Mouse (Mus musculus): ENCODE data around the gene 2310011J03Rik.

2310011J03Rik gene

DNA sequence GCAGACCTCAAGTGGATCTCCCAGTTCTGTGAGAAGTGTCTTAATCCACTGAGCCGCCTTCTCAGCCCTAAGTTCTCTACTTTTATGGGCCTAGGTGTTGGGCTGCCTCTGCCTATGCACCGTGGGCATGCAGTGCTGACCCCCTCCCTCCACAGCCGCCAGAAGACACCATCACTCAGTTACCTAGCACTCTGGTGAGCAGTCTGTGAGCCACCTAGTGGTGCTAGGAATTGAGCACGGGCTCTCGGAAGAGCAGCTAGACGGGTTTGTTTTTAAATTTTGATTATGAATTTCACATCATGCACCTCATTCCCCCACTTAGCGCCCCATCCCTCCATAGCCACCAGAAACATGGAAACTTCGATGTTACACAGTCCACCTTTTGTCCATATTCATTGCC, 31.7 kb downstream of the 2310011J03Rik start:
- peak; percentile 7 for DNase-seq

DNA sequence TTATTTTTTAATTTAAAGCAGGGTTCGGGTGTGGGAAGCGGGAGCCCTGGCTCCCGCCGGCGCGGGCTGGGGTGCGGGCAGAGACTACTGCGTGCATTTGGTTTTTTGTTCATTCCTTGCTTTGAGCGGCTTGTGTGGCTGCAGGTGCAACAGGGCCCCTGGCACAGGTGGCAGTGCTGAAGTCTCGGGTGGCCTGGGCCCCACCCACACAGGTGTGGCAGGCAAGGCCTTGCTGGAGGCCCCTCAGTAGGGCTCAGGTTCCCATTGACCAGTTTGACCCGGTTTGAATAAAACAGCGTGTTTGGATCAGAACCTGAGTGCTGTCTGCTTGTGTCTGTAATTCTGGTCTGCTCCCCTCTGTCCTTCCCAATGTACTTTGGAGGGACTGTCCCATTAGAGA, 32.2 kb downstream of the 2310011J03Rik start:
- peak; percentile 5 for DNase-seq

DNA sequence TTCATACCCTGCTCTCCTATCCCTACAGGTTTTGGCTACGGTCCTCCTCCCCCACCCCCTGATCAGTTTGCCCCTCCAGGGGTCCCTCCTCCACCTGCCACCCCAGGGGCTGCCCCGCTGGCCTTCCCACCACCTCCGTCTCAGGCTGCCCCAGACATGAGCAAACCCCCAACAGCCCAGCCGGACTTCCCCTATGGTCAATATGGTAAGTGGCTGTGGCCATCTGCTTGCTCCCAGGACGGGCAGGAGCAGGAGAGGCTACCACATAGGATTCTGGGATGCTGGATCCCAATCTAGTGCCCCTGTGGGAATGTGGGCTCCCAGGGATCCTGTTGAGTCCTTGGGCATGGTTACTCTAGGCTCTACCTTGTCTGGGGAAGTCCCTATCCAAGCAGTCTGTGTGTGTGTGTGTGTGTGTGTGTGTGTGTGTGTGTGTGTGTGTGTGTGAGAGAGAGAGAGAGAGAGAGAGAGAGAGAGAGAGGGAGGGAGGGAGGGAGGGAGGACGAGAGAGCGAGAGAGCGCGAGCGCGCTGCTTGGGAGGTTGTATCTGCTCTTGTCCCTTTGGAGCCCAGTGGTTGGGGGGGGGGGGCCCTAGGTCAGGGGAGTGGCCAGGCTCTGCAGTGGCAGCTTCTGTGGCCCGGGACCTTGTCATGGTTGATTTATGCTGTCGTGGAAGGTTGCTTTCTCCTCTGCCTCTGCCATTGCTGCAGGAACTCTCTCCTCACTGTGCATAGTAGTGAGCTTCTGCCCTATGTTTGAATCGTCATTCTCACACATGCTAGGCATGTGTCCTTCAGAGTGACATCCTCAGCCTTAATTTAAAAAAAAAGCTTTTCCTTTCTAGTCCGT, 34.9 kb downstream of the 2310011J03Rik start:
- no peak for DNase-seq

DNA sequence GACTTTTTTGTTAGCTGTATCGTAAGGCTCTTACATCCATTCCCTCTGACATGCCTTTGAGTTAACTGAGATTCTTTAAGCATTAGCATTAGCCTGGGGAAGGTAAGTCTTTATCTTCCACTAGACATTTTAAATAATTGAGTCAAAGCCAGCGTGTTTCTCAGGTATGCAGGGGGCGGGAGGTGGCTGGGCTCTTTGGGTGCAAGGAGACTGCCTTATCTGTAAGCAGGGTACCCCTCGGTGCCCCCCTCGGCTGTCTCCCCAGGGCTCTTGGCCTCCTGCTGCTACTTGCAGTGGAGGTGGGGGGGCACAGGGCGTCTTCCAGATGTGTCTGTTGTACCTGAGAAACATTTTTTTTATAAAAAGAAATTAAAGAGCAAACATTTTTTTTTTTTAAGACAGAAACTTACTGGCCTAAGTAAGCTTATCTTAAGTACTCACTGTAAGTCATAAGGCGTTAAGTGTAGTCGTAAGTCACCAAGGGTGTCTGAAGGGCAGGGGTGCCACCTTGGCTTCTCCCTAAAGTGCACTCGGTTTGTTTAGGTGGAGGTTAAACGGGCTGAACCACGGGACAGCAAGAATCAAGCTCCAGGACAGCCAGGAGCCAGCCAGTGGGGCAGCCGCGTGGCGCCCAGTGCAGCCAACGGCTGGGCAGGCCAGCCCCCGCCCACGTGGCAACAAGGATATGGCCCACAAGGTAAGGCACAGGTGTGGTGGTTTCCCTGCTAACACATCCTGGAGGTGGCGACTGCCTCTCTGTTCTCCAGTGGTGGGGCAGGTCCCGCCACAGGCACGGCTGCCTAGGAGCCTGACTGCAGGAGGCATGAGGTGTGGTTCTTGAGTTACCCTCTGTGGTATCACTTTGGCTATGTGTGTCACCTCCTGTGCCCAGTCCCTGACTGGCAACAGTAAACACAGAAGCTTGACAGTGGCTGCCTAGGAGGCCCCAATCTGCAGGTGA, 37.6 kb downstream of the 2310011J03Rik start:
- no peak for DNase-seq

DNA sequence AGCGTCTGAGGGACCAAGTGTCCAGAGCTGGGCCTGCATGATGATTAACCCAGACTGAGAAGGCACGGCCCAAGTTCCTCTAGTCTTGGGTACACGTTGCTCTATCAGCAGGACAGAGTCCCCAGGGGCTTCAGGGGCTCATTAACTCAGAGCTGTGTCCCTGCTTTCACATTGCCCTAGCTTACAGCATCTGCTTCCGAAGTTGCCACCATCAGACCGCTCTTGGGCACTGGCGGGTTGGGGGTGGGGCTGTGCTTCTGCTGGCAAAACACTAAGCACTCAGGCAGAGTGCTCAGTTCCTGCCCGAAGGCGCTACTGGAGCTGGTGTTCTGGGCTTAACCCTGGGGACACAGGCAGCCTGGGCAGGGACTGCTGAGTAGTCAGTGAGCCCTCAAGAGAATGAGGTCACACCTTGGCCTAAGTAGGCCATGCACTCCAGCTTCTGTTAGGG, 38.4 kb downstream of the 2310011J03Rik start:
- DNase-seq: peak; percentile 40

DNA sequence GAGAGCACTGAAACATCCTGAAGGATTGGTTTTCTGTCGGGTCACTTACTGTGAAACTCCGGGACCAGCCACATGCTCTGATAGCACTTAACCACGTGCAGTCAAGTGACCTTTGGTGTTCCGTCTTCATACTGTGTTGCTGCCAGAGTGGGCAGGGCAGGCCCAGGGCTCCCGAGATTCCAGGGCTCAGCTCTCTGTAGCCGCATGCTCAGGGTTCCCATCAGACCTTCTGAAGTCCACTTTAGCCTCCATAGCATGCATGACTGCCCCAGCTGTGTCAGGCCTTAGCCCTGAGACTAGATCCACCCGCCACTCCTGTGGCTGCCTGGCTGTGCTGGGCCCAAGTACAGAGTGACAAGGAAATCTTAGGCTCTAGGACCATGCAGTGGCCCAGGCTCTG, 39.0 kb downstream of the 2310011J03Rik start:
- DNase-seq: no peak

DNA sequence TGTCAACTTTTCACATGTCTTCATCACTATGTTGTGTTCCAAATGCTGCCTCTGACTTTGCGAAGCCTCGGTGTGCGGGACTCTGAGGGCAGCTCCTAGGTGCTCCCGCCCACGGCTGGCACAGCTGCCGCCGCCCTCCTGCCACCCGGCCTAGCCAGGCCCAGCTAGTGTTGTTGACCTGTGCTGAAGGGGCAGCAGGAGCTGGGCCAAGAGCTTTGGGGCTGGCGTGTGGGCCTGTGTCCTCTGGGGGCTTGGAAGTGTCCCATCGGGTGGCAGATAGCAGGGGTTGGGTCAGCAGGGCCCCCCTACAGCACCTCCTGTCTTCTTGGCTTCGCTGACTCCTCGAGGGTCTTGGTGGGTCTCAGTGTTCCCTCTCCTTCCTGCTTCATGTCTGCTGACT, 41.1 kb downstream of the 2310011J03Rik start:
- DNase-seq: no peak

DNA sequence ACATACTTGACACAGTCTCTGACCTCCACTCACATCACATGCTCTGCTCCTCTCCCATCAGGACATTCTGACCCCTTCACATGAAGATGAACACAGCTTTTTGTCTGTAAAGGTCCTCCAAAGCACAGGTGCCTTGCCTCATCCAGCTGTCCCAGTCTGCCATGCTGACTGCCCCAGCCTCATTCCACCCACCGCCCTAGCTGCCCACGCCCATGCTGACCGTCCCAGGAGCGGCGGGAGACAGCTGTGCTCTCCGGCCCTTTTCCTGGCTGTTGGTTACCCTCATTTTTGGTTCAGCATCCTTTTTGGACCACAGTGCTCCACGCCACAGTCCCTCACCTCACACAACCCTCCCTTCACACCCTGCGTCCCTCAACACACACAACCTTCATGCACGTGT, 41.9 kb downstream of the 2310011J03Rik start:
- DNase-seq: no peak

DNA sequence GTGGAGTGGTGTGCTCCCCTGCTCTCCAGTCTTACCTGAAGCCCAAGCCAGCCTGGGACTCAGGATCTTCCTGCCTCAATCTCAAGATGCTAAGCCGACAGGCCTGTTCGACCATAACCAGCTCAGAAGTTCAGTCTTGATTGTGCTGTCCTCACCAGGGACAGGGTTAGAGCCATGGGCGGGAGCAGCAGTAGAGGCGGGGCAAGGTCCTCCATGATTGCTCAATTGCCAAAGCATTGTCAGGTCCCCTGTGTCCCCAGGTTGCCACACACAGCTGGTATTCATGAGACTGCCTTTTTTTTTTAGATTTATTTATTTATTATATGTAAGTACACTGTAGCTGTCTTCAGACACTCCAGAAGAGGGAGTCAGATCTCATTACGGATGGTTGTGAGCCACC, 44.1 kb downstream of the 2310011J03Rik start:
- no peak for DNase-seq

DNA sequence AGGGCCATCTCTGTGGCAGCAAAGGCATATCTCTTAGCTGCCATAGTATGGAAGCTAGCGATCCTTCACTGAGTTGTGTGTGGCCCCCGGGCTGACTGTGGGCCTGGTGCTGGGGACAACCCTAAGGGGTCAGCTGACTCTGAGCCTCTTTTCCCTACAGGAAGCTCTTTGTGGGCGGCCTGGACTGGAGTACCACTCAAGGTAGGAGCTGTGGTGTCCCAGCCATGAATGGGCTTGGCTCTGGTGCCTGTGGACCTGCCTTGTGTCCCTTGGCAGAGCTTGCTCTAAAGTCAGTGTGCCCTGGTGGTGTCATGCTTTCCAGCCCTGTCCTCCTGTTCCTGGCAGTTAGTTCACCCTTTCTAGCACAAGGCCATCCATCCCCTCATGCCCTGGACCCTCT, 46.5 kb downstream of the 2310011J03Rik start:
- no peak for DNase-seq

DNA sequence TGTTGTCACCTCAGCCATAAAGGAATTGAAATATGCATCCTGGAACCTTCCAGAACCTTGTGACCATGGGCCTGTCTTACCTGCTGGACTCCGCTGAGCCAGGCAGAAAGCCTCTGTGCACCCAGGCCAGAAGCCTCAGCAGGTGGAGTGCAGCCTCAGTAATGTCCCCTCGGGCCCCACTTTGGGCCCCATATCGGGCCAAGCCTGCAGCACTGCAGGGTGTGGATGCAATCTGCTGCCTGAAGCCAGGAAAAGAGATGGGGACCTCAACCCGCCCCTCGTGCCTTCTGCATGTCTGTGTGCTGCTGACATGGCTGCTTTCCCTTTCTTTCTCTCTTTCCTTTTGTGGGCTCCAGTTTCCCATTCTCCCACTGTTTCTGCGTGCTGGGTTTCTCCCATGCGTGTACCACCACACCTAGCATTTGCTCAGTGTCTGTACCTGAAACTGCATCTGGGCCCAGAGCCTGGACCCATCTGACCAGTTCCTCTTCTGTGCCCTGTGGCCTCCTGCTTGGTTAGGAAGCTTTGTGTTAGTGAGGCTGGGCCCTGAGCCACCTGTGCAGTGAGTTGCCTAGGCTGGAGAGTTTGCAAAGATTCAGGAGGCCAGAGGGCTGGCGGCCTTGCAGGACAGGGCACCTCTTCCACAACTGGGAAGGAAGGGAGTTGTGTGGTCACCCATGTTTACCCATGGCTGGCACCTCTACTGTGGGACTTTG, 48.3 kb downstream of the 2310011J03Rik start:
- no peak for DNase-seq

DNA sequence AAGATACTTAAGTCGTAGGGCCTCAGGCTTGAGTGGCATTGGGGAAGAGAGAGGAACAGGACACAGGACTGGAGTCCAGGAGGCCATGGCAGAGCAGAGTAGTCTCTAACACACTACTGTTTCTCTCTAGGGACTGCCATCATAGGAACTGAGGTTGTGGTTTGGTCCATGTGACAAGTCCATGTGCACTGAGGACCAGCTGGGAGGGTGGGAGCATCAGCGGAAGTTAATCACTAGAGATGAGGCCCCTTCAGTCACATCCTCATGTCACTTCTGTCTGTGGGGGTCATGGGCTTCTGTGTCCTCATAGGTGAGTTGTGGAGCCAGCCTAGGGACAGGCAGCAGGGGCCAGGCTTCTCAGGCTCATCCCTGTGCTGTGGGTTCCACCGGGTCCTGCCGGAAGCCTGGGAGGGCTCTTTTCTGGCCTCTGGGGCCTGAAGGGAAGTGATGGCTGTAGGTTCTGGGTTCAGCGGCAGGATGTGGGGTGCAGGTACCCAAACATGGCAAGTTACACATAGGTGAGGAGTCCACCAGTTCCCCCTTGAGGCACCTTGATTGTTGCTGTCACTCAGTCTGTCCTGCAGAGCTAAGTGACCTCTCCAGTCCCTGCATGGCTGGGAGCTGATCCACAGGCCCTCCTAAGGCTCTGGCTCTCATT, 49.0 kb downstream of the 2310011J03Rik start:
- no peak for DNase-seq

DNA sequence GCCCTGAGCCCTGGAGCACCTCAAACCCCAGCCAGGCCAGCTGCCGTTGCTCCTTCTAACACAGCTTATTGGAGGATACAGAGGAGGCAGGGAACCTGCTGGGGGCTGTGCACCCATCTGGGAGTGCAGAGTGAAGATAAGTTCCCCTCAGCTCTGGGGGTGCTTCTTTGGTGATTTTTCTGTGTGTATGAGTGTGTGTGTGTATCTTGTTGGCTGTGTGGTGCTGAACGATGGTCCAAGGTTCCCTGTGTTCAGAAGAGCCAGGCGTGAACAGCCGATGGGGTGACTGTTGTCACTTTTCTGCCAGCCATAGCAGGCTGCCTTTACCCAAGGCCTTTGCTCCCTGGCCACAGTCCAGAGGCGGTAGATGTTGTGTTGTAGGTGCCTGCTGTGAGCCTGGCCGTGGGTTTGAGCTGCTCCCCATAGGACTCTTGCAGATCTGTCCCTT, 49.6 kb downstream of the 2310011J03Rik start:
- DNase-seq: no peak

DNA sequence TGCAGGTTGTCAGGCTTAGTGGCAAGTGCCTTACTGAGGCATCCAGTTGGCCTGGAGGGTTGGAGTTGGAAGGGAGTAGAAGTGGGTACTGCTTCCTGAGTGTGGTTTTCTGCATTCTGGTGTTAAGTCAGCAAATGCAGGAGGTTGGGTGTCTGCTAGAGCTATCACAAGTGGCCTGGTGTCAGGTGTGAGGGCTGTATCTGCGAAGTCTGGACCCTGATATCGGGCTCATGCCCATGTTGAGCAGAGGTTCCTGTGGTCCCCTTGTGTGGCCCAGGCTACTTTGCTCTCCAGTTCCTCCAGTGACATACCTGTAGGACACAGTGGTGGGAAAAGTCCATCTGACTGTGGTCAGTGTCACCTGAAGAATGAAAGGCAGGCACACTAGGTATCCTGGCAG, 50.2 kb downstream of the 2310011J03Rik start:
- no peak for DNase-seq
